Mouse (Mus musculus) stomach, embryonic 16.5 days (tissue): Measurements from ENCODE around the gene Hif3a. TPM values are rescaled to one million over a fixed set of nuclear protein-coding genes. Genes with fewer than 3 reads are reported as not detected.

Source experiments
- ATAC-seq: fragments of 200-750 bp; cut with Nextera tagmentation; 2 replicates; pipeline ENCODE4 v1.8.0; 2017; ENCODE audit warnings: moderate number of reproducible peaks, moderate TSS enrichment; ENCODE audit not compliant: insufficient read depth, low FRiP score
- H3K27ac ChIP-seq: fragments of 300-500 bp; sonication (generic); 2 replicates; pipeline ENCODE4 v1.5.1; 2014; ENCODE audit warnings: low read length
- H3K27me3 ChIP-seq: fragments of 300-500 bp; sonication (generic); 2 replicates; pipeline ENCODE4 v1.6.1; 2014; ENCODE audit warnings: low read length, control low read depth, mixed read lengths; ENCODE audit not compliant: control insufficient read depth, insufficient read depth
- H3K36me3 ChIP-seq: fragments of 300-500 bp; sonication (generic); 2 replicates; pipeline ENCODE4 v1.6.1; 2014; ENCODE audit warnings: low read length; ENCODE audit not compliant: control insufficient read depth, insufficient read depth
- H3K4me1 ChIP-seq: fragments of 300-500 bp; sonication (generic); 2 replicates; pipeline ENCODE4 v1.6.1; 2014; ENCODE audit warnings: low read length, control low read depth, mixed read lengths; ENCODE audit not compliant: control insufficient read depth, insufficient read depth
- H3K4me2 ChIP-seq: fragments of 300-500 bp; sonication (generic); 2 replicates; pipeline ENCODE4 v1.6.1; 2014; ENCODE audit warnings: low read depth, low read length, mixed read lengths
- H3K4me3 ChIP-seq: fragments of 300-500 bp; sonication (generic); replicated peaks from 2 replicates; pipeline ENCODE4 v1.5.1; 2014; ENCODE audit warnings: mild to moderate bottlenecking, low read length
- H3K9ac ChIP-seq: fragments of 300-500 bp; sonication (generic); 2 replicates; pipeline ENCODE4 v1.6.1; 2014; ENCODE audit warnings: low read length
- H3K9me3 ChIP-seq: fragments of 300-500 bp; sonication (generic); replicated peaks from 2 replicates; pipeline ENCODE4 v1.6.1; 2016; ENCODE audit warnings: low read length, control low read depth; ENCODE audit not compliant: control insufficient read depth
- WGBS: fragments of 180-500 bp; shearing (Covaris S2); extraction: QIAGEN DNeasy Blood & Tissue Kit; methylation state at CpG from one replicate; pipeline ENCODE4 v1.1.7; 2014; 5-methylcytosine and 5-hydroxymethylcytosine counted together
- polyA plus RNA-seq: library from polyadenylated mRNA; unstranded; fragments of >200 nt; fragmentation: Nextera tagmentation; extraction: Ambion mirVana; gene quantifications from 2 replicates; pipeline ENCODE4 v1.2.1, GENCODE M21; 2015

Gene Hif3a
- polyA plus RNA-seq, 1 experiment from 2014 or later = 60.1 TPM

GRCm38 (mm10) chr7:17058816-17059462 is 3.3 kb downstream of the Hif3a start:
- peak overlapping the region; percentile 66 for H3K4me3 ChIP-seq
- peak overlapping the region; percentile 100 for H3K27ac ChIP-seq
- no peaks in the 10 kb centered on the region for H3K27me3 ChIP-seq
- H3K36me3 ChIP-seq = peaks cover 12% of the 10 kb centered on the region
- H3K4me1 ChIP-seq = peaks cover 47% of the 10 kb centered on the region
- H3K4me2 ChIP-seq = peak overlapping the region; percentile 84
- H3K9ac ChIP-seq = peak overlapping the region; percentile 87
- 17% methylated on average over 8 of the region's 8 CpGs for WGBS
- ATAC-seq = peak; percentile 2; the same call in 1 of the 2 replicates
- no peaks in the 10 kb centered on the region for H3K9me3 ChIP-seq

GRCm38 (mm10) chr7:17058071-17058689 is 4.0 kb downstream of the Hif3a start:
- Histone ChIP-seq H3K9ac (peak overlapping the region; percentile 87), H3K36me3 (peaks cover 19% of the 10 kb centered on the region), H3K4me3 (peak overlapping the region; percentile 66), H3K27me3 (no peaks in the 10 kb centered on the region), H3K4me1 (peaks cover 42% of the 10 kb centered on the region), H3K9me3 (no peaks in the 10 kb centered on the region), H3K27ac (peak overlapping the region; percentile 100), H3K4me2 (peak overlapping the region; percentile 84)
- ATAC-seq = peak; percentile 83
- under 1% methylated on average over 16 of the region's 16 CpGs for WGBS

DNA sequence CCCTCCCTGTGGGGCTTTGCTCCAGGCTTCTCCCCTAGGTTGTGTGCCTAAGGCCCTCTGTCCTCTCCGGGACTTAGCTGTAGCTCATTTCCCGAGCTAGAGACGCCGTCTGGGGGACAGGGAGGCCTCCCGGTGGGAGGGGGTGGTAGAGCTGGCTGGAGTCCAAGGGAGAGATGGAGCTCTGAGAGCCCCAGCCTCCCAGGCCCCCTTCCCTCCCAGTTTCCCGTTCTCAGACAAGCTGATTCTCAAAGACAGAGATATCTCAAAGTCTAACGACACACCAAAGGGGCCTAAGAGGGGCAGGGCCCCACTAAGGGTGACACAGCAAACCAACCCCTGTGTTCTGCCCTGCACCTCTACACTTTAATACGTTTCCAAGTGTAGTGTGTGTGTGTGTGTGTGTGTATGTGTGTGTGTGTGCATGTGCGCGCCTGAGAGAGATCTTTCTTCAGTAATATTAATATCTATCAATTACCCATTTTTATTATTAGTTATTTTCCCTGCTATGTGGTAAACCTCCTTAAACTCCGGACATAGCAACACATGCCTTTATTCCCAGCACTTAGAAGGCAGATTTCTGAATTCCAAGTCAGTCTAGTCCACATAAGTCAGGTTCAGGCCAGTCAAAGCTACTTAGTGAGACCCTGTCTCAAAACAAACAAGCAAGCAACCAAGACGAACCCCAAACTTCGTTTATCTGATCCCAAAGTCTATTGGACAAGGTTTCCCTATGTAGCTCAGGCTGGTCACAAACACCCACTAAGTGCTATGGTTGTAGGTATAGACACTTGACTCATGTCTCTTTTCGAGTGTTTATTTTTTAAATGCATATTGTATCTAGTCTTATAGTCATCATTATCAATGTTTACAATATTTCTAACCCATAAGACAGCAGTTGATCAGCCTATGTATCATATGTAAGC is 5.4 kb downstream of the Hif3a start:
- peak overlapping the region; percentile 84 for H3K9ac ChIP-seq
- peak overlapping the region; percentile 98 for H3K27ac ChIP-seq
- H3K4me2 ChIP-seq = peak overlapping the region; percentile 95
- H3K9me3 ChIP-seq = no peaks in the 10 kb centered on the region
- no peaks in the 10 kb centered on the region for H3K27me3 ChIP-seq
- H3K4me1 ChIP-seq = peaks cover 37% of the 10 kb centered on the region
- peaks cover 24% of the 10 kb centered on the region for H3K36me3 ChIP-seq
- H3K4me3 ChIP-seq = peak overlapping the region; percentile 61
- 17% methylated on average over 14 of the region's 14 CpGs for WGBS
- ATAC-seq = peak; percentile 3; the same call in 1 of the 2 replicates

GRCm38 (mm10) chr7:17056081-17056581 is 6.1 kb downstream of the Hif3a start:
- Histone ChIP-seq H3K36me3 (peaks cover 29% of the 10 kb centered on the region), H3K9ac (peak overlapping the region; percentile 84), H3K27ac (peak overlapping the region; percentile 98), H3K9me3 (no peaks in the 10 kb centered on the region), H3K4me3 (peak overlapping the region; percentile 61), H3K4me1 (peaks cover 40% of the 10 kb centered on the region), H3K4me2 (peak overlapping the region; percentile 95), H3K27me3 (no peaks in the 10 kb centered on the region)
- ATAC-seq = peak; percentile 68
- under 1% methylated on average over 41 of the region's 42 CpGs for WGBS

DNA sequence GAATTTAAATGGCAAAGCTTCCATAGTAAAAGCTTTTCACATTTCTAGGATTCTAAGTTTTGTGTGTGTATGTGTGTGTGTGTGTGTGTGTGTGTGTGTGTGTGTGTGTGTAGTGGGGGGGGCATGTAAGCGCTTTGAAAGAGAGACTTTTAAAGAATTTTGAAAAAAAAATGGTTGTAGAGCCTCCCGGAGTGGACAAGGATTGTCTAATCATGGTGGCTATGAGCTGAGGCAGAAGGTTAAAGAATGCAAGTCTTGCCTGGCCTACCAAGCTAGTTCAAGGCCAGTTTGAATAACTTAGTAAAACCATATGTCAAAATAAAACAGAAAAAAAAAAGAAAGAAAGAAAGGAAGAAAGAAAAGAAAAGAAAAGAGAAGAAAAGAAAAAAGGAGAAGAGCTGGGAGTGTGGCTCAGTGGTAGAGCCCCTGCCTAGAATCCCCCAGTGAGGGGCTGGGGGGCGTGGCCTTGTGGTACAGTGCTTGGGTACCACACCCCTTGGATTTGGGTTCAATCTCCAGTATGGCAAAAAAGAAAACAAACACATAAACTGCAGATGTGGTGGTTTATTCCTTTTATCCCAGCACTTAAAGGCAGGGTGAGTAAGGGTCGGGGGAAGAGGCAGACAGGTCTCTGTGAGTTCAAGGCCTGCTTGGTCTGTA is 6.8 kb downstream of the Hif3a start:
- Histone ChIP-seq H3K27ac (peak overlapping the region; percentile 98; the same call in 1 of the 2 replicates), H3K4me1 (peaks cover 40% of the 10 kb centered on the region), H3K27me3 (no peaks in the 10 kb centered on the region), H3K4me2 (peak overlapping the region; percentile 95), H3K9ac (no peak overlapping the region), H3K4me3 (peak overlapping the region; percentile 61), H3K36me3 (peaks cover 31% of the 10 kb centered on the region), H3K9me3 (no peaks in the 10 kb centered on the region)
- 88% methylated on average over 4 of the region's 4 CpGs for WGBS
- no peak for ATAC-seq

DNA sequence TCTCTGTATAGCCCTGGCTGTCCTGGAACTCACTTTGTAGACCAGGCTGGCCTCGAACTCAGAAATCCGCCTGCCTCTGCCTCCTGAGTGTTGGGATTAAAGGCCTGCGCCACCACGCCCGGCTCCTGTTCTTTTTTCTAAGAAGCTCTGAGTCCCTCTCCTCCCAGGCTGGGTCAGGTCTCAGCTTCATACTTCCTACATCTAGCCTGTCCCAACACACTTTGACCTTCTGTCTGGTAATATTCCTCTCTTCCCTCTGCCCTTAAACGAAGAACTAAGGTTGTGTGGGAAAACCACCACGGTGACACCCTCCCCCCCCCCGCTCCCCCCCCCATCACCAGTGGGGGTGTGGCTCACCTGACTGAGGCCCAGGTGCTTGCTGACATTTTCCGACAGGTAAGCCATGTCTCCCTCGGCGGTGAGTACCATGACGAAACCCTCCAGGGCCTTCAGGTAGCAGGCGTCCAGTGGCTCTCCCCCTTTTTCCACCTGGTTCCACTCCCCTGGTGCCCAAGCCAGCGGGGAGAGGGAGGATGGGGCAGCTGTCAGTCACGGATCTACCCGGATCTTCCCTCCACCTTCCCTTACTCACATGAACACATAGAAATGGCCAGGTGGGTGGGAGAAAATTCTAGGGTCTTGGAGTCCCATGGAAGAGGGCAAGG is 7.8 kb downstream of the Hif3a start:
- Histone ChIP-seq H3K4me3 (no peak overlapping the region), H3K27ac (no peak overlapping the region), H3K27me3 (no peaks in the 10 kb centered on the region), H3K4me1 (peaks cover 38% of the 10 kb centered on the region), H3K9me3 (no peaks in the 10 kb centered on the region), H3K9ac (no peak overlapping the region), H3K36me3 (peaks cover 37% of the 10 kb centered on the region), H3K4me2 (no peak overlapping the region)
- 91% methylated on average over 14 of the region's 16 CpGs for WGBS
- no peak for ATAC-seq

- WGBS = 16% methylated on average over 16 of the region's 17 CpGs
- no peaks in the 10 kb centered on the region for H3K27me3 ChIP-seq
- H3K9me3 ChIP-seq = no peaks in the 10 kb centered on the region
- no peak overlapping the region for H3K9ac ChIP-seq
- peaks cover 9% of the 10 kb centered on the region for H3K4me1 ChIP-seq
- H3K4me2 ChIP-seq = no peak overlapping the region
- no peak overlapping the region for H3K4me3 ChIP-seq
- ATAC-seq = peak; percentile 42
- peaks cover 56% of the 10 kb centered on the region for H3K36me3 ChIP-seq
- H3K27ac ChIP-seq = no peak overlapping the region
Observed at GRCm38 (mm10) chr7:17050933-17051594, 11.2 kb downstream of the Hif3a start.

- Histone ChIP-seq H3K27ac (no peak overlapping the region), H3K9ac (no peak overlapping the region), H3K27me3 (no peaks in the 10 kb centered on the region), H3K9me3 (no peaks in the 10 kb centered on the region), H3K36me3 (peaks cover 56% of the 10 kb centered on the region), H3K4me2 (no peak overlapping the region), H3K4me1 (peaks cover 6% of the 10 kb centered on the region; the same call in 1 of the 2 replicates), H3K4me3 (no peak overlapping the region)
- 62% methylated on average over 11 of the region's 11 CpGs for WGBS
- ATAC-seq = no peak
Observed at GRCm38 (mm10) chr7:17050491-17050890, 11.7 kb downstream of the Hif3a start.
